Comparison of ENCODE assay signal across 8 mouse cellular contexts in genomic region chr19:46962841-46963240, GRCm38 (mm10). TPM values are rescaled to one million over a fixed set of nuclear protein-coding genes. Genes with fewer than 3 reads are reported as not detected.
DNase-seq lines count a peak whose midpoint lies in the region; ATAC-seq and TF ChIP-seq lines count a peak whose summit lies in the region.

No protein-coding gene starts in this region.

- H3K4me2 ChIP-seq in embryonic facial prominence, embryonic 15.5 days (replicated peaks) = peak overlapping the region; percentile 60
- H3K4me2 ChIP-seq in kidney, postnatal 0 days (ENCODE audit: low read length) = peak overlapping the region; percentile 81
- H3K4me2 ChIP-seq in neural tube, embryonic 14.5 days (ENCODE audit: low read depth, low read length) = peak overlapping the region; percentile 77

- no peak overlapping the region; the same call in 1 of the 2 replicates for H3K9ac ChIP-seq in liver, adult 2 months (ENCODE audit: low read depth, low read length)
- H3K9ac ChIP-seq in embryonic facial prominence, embryonic 15.5 days = no peak overlapping the region
- peak overlapping the region; percentile 99; the same call in 1 of the 2 replicates for H3K9ac ChIP-seq in kidney, postnatal 0 days (ENCODE audit: low read depth, low read length)
- H3K9ac ChIP-seq in neural tube, embryonic 14.5 days (replicated peaks; ENCODE audit: low read depth, low read length) = no peak overlapping the region

- 13% methylated on average over 7 of the region's 7 CpGs for WGBS in liver, adult 2 months
- 14% methylated on average over 7 of the region's 7 CpGs for WGBS in embryonic facial prominence, embryonic 15.5 days
- WGBS in kidney, postnatal 0 days = 14% methylated on average over 7 of the region's 7 CpGs
- WGBS in neural tube, embryonic 14.5 days = 33% methylated on average over 7 of the region's 7 CpGs

- no peak for ATAC-seq in embryonic facial prominence, embryonic 15.5 days (ENCODE audit: insufficient number of reproducible peaks, low FRiP score, low TSS enrichment, low read depth)
- no peak for ATAC-seq in kidney, postnatal 0 days (replicated peaks; ENCODE audit: low FRiP score, low read depth)
- ATAC-seq in neural tube, embryonic 14.5 days (ENCODE audit: low read depth) = no peak
- no peak for ATAC-seq in granulocyte monocyte progenitor cell, adult 5-6 weeks (replicated peaks; ENCODE audit: poor library complexity, severe bottlenecking)

- no peaks in the 10 kb centered on the region for H3K36me3 ChIP-seq in liver, adult 2 months (ENCODE audit: control insufficient read depth, insufficient read depth, low read length)
- H3K36me3 ChIP-seq in embryonic facial prominence, embryonic 15.5 days = no peaks in the 10 kb centered on the region
- H3K36me3 ChIP-seq in kidney, postnatal 0 days (ENCODE audit: insufficient read depth, low read length) = no peaks in the 10 kb centered on the region
- H3K36me3 ChIP-seq in neural tube, embryonic 14.5 days (ENCODE audit: control insufficient read depth, insufficient read depth, low read length) = no peaks in the 10 kb centered on the region

- H3K4me3 ChIP-seq in liver, adult 2 months (ENCODE audit: insufficient read depth, low read depth, low read length) = peak overlapping the region; percentile 66; the same call in 1 of the 2 replicates
- peak overlapping the region; percentile 85 for H3K4me3 ChIP-seq in embryonic facial prominence, embryonic 15.5 days (replicated peaks)
- peak overlapping the region; percentile 87 for H3K4me3 ChIP-seq in kidney, postnatal 0 days (replicated peaks; ENCODE audit: low read depth, low read length)
- H3K4me3 ChIP-seq in neural tube, embryonic 14.5 days (ENCODE audit: low read depth, low read length) = peak overlapping the region; percentile 67

- no peak overlapping the region for H3K27ac ChIP-seq in liver, adult 2 months (replicated peaks; ENCODE audit: insufficient read depth, low read depth, low read length)
- H3K27ac ChIP-seq in embryonic facial prominence, embryonic 15.5 days (replicated peaks) = peak overlapping the region; percentile 98; the same call in 1 of the 2 replicates
- peak overlapping the region; percentile 98; the same call in 1 of the 2 replicates for H3K27ac ChIP-seq in kidney, postnatal 0 days
- H3K27ac ChIP-seq in neural tube, embryonic 14.5 days (ENCODE audit: low read depth, low read length) = no peak overlapping the region; the same call in 1 of the 2 replicates

- TF ChIP-seq CTCF in liver, adult 2 months (IDR thresholded peaks at IDR 0.05; ENCODE audit: low read depth, low read length) = no peak
- TF ChIP-seq CTCF in kidney, postnatal 0 days (IDR thresholded peaks at IDR 0.05; ENCODE audit: low read depth) = no peak

- no peaks in the 10 kb centered on the region for H3K9me3 ChIP-seq in embryonic facial prominence, embryonic 15.5 days (replicated peaks)
- H3K9me3 ChIP-seq in kidney, postnatal 0 days (replicated peaks; ENCODE audit: low read length) = no peaks in the 10 kb centered on the region
- no peaks in the 10 kb centered on the region for H3K9me3 ChIP-seq in neural tube, embryonic 14.5 days (ENCODE audit: control insufficient read depth, low read length)

- H3K27me3 ChIP-seq in liver, adult 2 months (ENCODE audit: control insufficient read depth, insufficient read depth, low read length) = no peaks in the 10 kb centered on the region
- no peaks in the 10 kb centered on the region for H3K27me3 ChIP-seq in embryonic facial prominence, embryonic 15.5 days
- H3K27me3 ChIP-seq in kidney, postnatal 0 days (ENCODE audit: insufficient read depth, low read length) = no peaks in the 10 kb centered on the region
- no peaks in the 10 kb centered on the region for H3K27me3 ChIP-seq in neural tube, embryonic 14.5 days (ENCODE audit: control insufficient read depth, insufficient read depth, low read length)

- no peak for DNase-seq in liver, adult 2 months (ENCODE audit: extremely low read depth, low read depth, low spot score)
- DNase-seq in liver = no peak
- peak; percentile 45 for DNase-seq in kidney, postnatal 0 days (ENCODE audit: low spot score)
- no peak for DNase-seq in T-cell, adult 2 months (ENCODE audit: low spot score)
- no peak for DNase-seq in cerebellum, adult 11 months

- H3K4me1 ChIP-seq in liver, adult 2 months (ENCODE audit: control insufficient read depth, insufficient read depth, low read length) = peaks cover 29% of the 10 kb centered on the region
- H3K4me1 ChIP-seq in embryonic facial prominence, embryonic 15.5 days = peaks cover 25% of the 10 kb centered on the region
- H3K4me1 ChIP-seq in kidney, postnatal 0 days (replicated peaks; ENCODE audit: insufficient read depth, low read length) = peaks cover 7% of the 10 kb centered on the region
- peaks cover 17% of the 10 kb centered on the region; the same call in 1 of the 2 replicates for H3K4me1 ChIP-seq in neural tube, embryonic 14.5 days (ENCODE audit: control insufficient read depth, insufficient read depth, low read length)

- peaks cover 11% of the 10 kb centered on the region; the same call in 1 of the 2 replicates for H3K79me2 ChIP-seq in liver, adult 2 months (ENCODE audit: control insufficient read depth, insufficient read depth, low read length)

- TF ChIP-seq POLR2A in liver, adult 2 months (IDR thresholded peaks at IDR 0.05; ENCODE audit: extremely low read depth, insufficient read depth, low read length) = no peak

RNA-seq across cellular contexts. Expression of gene Ina, which starts 51.7 kb away (rescaled TPM):
- total RNA-seq in liver, adult 2 months (2014; rRNA removed) = under 0.01 TPM in 1 of 2 replicates, not detected in the other
- polyA plus RNA-seq in liver, adult 2 months (2012; rRNA removed) = not detected in 2 replicates
- 5.9 and 7.6 TPM in 2 replicates for polyA plus RNA-seq in embryonic facial prominence, embryonic 15.5 days (2015; fragmentation: Nextera tagmentation; extraction: Ambion mirVana)
- polyA plus RNA-seq in kidney, postnatal 0 days (2015; fragmentation: Nextera tagmentation; extraction: Ambion mirVana) = 0.05 and 0.24 TPM in 2 replicates
- 535 and 653 TPM in 2 replicates for polyA plus RNA-seq in neural tube, embryonic 14.5 days (2014; fragmentation: Nextera tagmentation; extraction: Ambion mirVana)
- total RNA-seq in granulocyte monocyte progenitor cell, adult 5-6 weeks (2014; fragmentation: Nextera tagmentation) = not detected in 2 replicates
- total RNA-seq in granulocyte monocyte progenitor cell, adult 5-6 weeks (2017) = not detected in 2 replicates

RNA-seq across cellular contexts. Expression of gene Nt5c2, which starts 52.1 kb away (rescaled TPM):
- 12.6 and 14.8 TPM in 2 replicates for total RNA-seq in liver, adult 2 months (2014; rRNA removed)
- polyA plus RNA-seq in liver, adult 2 months (2012; rRNA removed) = 7.4 and 7.5 TPM in 2 replicates
- 64.9 and 73.4 TPM in 2 replicates for polyA plus RNA-seq in embryonic facial prominence, embryonic 15.5 days (2015; fragmentation: Nextera tagmentation; extraction: Ambion mirVana)
- 68.4 and 87.5 TPM in 2 replicates for polyA plus RNA-seq in kidney, postnatal 0 days (2015; fragmentation: Nextera tagmentation; extraction: Ambion mirVana)
- 72.0 and 80.3 TPM in 2 replicates for polyA plus RNA-seq in neural tube, embryonic 14.5 days (2014; fragmentation: Nextera tagmentation; extraction: Ambion mirVana)
- total RNA-seq in granulocyte monocyte progenitor cell, adult 5-6 weeks (2014; fragmentation: Nextera tagmentation) = 62.3 and 65.3 TPM in 2 replicates
- total RNA-seq in granulocyte monocyte progenitor cell, adult 5-6 weeks (2017) = 67.6 and 84.5 TPM in 2 replicates

Comparison
In these comparisons a context has a peak if more than half of its experiments do, and no peak if none do; other contexts are left out.
1. H3K27ac ChIP-seq: peak in embryonic facial prominence, embryonic 15.5 days (single experiment) and kidney, postnatal 0 days (single experiment); none in liver, adult 2 months (single experiment) and neural tube, embryonic 14.5 days (single experiment).
2. RNA of gene Ina, which starts 51.7 kb away (polyA plus RNA-seq): 535 to 653 TPM in neural tube, embryonic 14.5 days; 5.9 to 7.6 TPM in embryonic facial prominence, embryonic 15.5 days, 0.05 to 0.24 TPM in kidney, postnatal 0 days and not detected in liver, adult 2 months; every median in the first group is over 10 times any median in the second.
3. Peak in every context shown above with its lines, with median percentiles within 50 percentile points of each other: H3K4me3 ChIP-seq and H3K4me2 ChIP-seq.